Mouse (Mus musculus) kidney, adult 2 months (tissue): ENCODE results near the gene Tmem150b. TPM values are rescaled to one million over a fixed set of nuclear protein-coding genes. Genes with fewer than 3 reads are reported as not detected.

ENCODE experiments used
- DNase-seq: peaks from one replicate; pipeline ENCODE4 v3.0.0; 2021
- H3K27ac ChIP-seq: fragments of 200-500 bp; 2 replicates; pipeline ENCODE4 v1.5.1; 2012; ENCODE audit warnings: low read depth, low read length, control low read depth, inconsistent platforms; ENCODE audit not compliant: insufficient read depth
- H3K27me3 ChIP-seq: fragments of 200-500 bp; replicated peaks from 2 replicates; pipeline ENCODE4 v1.6.1; 2012; ENCODE audit warnings: mild to moderate bottlenecking, moderate library complexity, low read length, inconsistent platforms; ENCODE audit not compliant: control insufficient read depth, insufficient read depth
- H3K36me3 ChIP-seq: fragments of 200-500 bp; 2 replicates; pipeline ENCODE4 v1.6.1; 2012; ENCODE audit warnings: mild to moderate bottlenecking, moderate library complexity, low read length, inconsistent platforms; ENCODE audit not compliant: control insufficient read depth, insufficient read depth
- H3K4me1 ChIP-seq: fragments of 200-500 bp; 2 replicates; pipeline ENCODE4 v1.6.1; 2011; ENCODE audit warnings: low read length; ENCODE audit not compliant: control insufficient read depth, insufficient read depth
- H3K4me3 ChIP-seq: fragments of 200-500 bp; 2 replicates; pipeline ENCODE4 v1.5.1; 2011; ENCODE audit warnings: mild to moderate bottlenecking, low read depth, low read length, control low read depth; ENCODE audit not compliant: insufficient read depth
- CTCF ChIP-seq: fragments of 200-500 bp; conservative IDR thresholded peaks from 2 replicates; pipeline ENCODE4 v1.5.1; 2011; ENCODE audit warnings: low read depth, mild to moderate bottlenecking, control low read depth, low read length, moderate library complexity, mixed read lengths; ENCODE audit not compliant: insufficient read depth, insufficient read length
- POLR2A ChIP-seq: fragments of 200-500 bp; IDR thresholded peaks from one replicate; pipeline ENCODE4 v1.6.1; 2011; ENCODE audit warnings: low read depth, low read length, control low read depth
- WGBS: fragments of 180-500 bp; shearing (Covaris S2); methylation state at CpG from one replicate; pipeline ENCODE4 v1.1.7; 2018; 5-methylcytosine and 5-hydroxymethylcytosine counted together
- polyA plus RNA-seq: library from polyadenylated mRNA; depleted of rRNA; stranded (reverse); fragments of >200 nt; gene quantifications from 2 replicates; pipeline ENCODE4 v1.2.3, GENCODE M21; 2012; rRNA removed

Tmem150b gene
- polyA plus RNA-seq: 0.57 and 0.59 TPM in 2 replicates

DNA sequence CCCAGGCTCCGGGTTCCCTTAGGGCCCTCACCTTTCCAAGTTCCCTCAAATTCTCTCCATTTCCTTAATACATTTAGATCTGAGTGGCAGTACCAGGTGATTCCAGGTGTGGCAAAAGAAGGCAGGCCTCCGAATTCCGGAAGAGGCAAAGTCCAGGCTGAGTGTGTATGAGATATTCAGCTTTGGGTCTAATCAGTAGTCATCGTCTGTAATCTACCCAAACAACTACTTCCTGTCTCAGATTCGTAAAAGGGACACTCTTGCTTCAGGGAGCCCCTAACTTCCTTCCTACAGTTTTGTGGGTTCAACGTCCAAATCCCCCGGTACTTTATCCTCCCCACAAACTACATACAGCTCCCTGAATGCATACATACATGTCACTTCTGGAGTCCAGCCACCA lies at the start of gene Tmem150b:
Gene Tmem150b (minus strand): TSS at position 81 of the 400 bp plus-strand sequence.
- 68% methylated on average over 7 of the region's 7 CpGs for WGBS
- Histone ChIP-seq H3K27ac (no peak within 1 kb of the TSS), H3K27me3 (no peaks in the 10 kb centered on the region), H3K4me3 (no peak within 1 kb of the TSS), H3K36me3 (no peaks in the 10 kb centered on the region), H3K4me1 (no peaks in the 10 kb centered on the region)
- TF ChIP-seq POLR2A (no peak), CTCF (no peak)
- no peak for DNase-seq

DNA sequence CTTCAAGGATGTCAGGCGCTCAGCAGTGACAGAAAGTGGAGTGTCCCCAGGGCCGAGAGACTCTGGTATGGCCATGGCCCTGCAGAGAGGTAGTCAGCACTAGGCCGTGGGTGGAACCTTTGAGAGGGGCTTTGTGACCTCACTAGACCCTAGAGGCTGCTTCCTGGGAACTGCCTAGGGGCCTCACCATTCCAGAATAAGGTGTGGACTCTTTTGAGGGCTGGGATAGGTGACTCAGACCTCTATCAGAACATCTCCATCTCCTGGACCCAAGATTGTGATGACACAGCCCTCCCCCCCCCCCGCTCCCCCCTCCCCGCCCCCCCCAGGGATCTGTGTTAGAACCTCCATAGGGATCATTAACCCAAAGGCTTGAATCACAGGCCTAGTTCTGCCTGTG lies 46.2 kb upstream of the Tmem150b start, which contains the start of gene Fam71e2:
Gene Fam71e2 (minus strand): TSS at position 101 of the 400 bp plus-strand sequence.
- DNase-seq: no peak
- WGBS: 77% methylated on average over 4 of the region's 5 CpGs
- H3K4me3 ChIP-seq: no peak within 1 kb of the TSS
- H3K4me1 ChIP-seq: no peaks in the 10 kb centered on the region
- no peaks in the 10 kb centered on the region for H3K36me3 ChIP-seq
- no peaks in the 10 kb centered on the region for H3K27me3 ChIP-seq
- H3K27ac ChIP-seq: no peak within 1 kb of the TSS
- TF ChIP-seq CTCF: no peak
- no peak for TF ChIP-seq POLR2A

DNA sequence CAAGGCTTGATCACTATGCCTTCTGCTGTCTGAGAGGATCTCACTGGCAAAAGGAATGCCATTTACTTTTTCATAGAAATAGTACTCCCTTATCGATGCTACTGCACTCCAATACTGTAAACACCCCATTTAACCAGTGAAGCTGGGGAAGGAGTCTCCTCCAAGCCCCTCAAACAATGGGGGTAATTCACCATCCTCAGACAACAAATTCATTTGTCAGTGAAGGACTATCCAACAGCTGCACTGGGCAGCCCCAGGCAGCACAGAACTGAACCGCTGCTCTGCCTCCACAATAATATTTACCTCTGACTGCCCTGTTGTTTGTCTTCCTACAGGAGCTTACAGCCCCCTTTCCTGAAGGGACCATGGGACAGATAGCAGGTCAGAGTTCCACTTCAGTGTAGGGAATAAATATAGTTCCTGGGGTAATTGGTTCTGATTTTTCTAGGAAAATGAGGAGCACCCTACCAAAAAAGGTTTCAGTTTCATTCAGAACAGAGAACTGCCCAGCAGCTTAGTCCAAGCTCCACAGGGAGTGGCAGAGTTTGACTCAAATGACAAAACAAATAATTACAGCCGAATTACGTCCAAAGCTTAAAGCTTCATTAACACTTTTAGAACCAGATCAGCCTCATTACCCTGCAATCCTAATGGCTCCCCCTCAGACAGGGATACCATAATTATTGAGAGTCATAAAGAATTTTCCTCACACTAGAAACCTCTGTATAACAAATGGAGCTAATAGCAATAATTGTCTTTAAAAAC lies 40.1 kb upstream of the Tmem150b start:
- Histone ChIP-seq H3K27me3 (no peaks in the 10 kb centered on the region), H3K4me1 (no peaks in the 10 kb centered on the region), H3K36me3 (no peaks in the 10 kb centered on the region), H3K4me3 (no peak overlapping the region), H3K27ac (no peak overlapping the region)
- WGBS: 25% methylated on average over 4 of the region's 4 CpGs
- no peak for TF ChIP-seq CTCF
- DNase-seq: no peak

DNA sequence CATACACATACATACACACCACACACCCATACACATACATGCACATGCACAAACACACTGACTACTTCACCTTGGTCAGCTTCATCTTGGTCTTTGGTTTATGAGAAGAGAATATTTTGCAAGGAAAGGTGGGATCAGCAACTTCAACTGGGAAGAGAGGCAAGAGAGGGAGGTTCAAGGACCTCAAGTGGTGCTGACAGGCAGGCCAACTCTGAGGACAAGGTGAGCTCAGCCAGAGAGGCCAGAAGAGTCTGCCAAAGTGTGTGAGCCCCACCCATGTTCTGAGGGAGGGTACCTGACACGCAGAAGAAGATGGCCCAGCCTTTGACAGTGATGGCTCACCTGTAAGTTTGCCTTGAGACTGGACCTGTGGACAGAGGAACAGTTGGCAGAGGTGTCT lies 34.6 kb upstream of the Tmem150b start:
- no peaks in the 10 kb centered on the region for H3K36me3 ChIP-seq
- H3K4me3 ChIP-seq: no peak overlapping the region
- no peaks in the 10 kb centered on the region for H3K27me3 ChIP-seq
- 45% methylated on average over 1 of the region's 1 CpGs for WGBS
- no peak overlapping the region for H3K27ac ChIP-seq
- no peak for TF ChIP-seq POLR2A
- no peak for TF ChIP-seq CTCF
- no peaks in the 10 kb centered on the region for H3K4me1 ChIP-seq
- no peak for DNase-seq

DNA sequence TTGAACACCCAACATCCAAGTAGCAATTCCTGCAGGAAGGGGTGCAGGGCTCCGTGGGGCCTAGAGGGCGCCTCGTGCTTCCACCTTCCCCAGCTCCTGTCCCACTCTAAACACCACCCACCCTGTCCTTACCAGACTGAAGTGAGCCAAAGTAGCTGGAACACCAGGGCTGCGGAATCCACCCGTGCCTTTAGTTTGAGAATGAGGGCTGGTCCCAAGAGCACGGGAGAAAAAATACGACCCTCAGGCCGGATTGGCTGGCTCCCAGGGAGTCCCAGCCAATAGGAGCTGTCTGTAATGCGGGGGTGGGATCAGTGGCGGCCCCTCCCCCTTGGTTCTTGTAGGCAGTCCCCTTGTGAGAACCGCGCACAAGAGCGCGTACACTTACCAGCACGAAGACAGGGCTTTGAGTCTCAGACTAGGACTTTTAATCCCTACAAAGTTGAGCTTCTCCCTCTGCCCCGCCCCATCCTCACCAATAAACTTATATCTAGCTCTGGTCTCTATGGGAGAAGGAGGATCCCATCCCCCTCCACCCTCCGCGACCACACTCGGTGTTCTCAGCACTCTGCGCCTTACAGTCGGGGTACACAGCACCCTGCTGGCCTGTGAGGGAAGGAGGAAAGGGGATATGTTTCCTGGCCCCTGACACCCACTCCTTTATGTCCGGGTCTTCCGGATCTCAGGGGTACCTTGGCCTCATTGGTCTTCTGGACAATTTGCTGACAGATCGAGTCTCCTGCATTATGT lies 27.9 kb upstream of the Tmem150b start, which contains the start of gene Cox6b2:
Gene Cox6b2 (minus strand): TSS at position 274 of the 750 bp plus-strand sequence.
- peak; percentile 83 for DNase-seq
- H3K4me1 ChIP-seq: peaks cover 5% of the 10 kb centered on the region; the same call in 1 of the 2 replicates
- no peaks in the 10 kb centered on the region for H3K27me3 ChIP-seq
- TF ChIP-seq POLR2A (no peak), CTCF (no peak)
- no peak within 1 kb of the TSS for H3K27ac ChIP-seq
- WGBS: 6% methylated on average over 24 of the region's 24 CpGs
- peak within 1 kb of the TSS; percentile 28 for H3K4me3 ChIP-seq
- H3K36me3 ChIP-seq: no peaks in the 10 kb centered on the region

DNA sequence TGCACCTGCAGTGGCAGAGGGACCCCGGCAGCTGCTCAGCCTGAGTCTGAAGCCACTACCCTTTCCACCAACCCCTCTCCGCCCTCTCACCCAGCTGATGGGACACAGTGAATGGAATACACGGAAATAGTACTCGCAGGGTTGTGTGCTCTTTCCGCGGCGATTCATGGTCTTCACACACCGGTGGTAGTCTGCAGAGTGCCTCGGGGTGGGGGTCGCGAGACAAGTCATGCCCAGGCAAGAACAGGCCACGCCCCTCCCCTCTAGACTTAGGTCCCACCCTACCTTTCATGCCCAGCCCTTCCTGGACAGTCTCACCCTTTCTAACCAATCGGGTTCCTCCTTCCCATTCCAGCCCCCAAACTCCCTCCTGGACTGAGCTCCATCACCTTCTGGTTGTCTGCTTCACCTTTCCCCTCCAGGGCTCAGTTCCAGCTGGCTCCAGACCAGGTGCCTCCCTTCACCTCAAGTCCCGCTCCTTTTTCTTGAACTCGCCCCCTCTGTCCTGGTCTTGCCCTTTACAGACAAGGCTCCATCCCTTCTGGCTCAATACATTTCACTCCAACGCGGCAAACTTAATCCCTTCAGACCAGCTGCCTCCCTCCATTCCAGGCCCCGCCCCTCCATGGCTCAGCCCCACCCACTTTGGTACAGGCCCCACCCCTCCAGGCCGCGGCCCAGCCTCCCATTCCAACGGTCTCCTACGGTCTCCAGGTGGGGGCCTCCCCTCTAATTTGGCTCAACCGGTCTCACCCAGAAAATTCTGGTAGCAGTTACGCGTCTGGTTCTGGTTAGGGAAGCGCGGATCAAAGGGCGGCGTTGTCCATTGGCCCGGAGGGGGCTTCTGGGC lies 27.1 kb upstream of the Tmem150b start:
- peak; percentile 58 for DNase-seq
- no peak for TF ChIP-seq CTCF
- TF ChIP-seq POLR2A: no peak
- peaks cover 5% of the 10 kb centered on the region; the same call in 1 of the 2 replicates for H3K4me1 ChIP-seq
- no peak overlapping the region for H3K27ac ChIP-seq
- 2% methylated on average over 30 of the region's 30 CpGs for WGBS
- no peaks in the 10 kb centered on the region for H3K27me3 ChIP-seq
- no peaks in the 10 kb centered on the region for H3K36me3 ChIP-seq
- H3K4me3 ChIP-seq: peak overlapping the region; percentile 28
